Mouse (Mus musculus) thymus, postnatal 10 days (tissue): Measurements from ENCODE around the gene Anapc2.

Source experiments
- DNase-seq, 2 experiments: peaks; one replicate each; pipeline ENCODE4 v3.0.0; 2021; ENCODE audit warnings: low spot score in 2 of 2

Anapc2 gene

DNA sequence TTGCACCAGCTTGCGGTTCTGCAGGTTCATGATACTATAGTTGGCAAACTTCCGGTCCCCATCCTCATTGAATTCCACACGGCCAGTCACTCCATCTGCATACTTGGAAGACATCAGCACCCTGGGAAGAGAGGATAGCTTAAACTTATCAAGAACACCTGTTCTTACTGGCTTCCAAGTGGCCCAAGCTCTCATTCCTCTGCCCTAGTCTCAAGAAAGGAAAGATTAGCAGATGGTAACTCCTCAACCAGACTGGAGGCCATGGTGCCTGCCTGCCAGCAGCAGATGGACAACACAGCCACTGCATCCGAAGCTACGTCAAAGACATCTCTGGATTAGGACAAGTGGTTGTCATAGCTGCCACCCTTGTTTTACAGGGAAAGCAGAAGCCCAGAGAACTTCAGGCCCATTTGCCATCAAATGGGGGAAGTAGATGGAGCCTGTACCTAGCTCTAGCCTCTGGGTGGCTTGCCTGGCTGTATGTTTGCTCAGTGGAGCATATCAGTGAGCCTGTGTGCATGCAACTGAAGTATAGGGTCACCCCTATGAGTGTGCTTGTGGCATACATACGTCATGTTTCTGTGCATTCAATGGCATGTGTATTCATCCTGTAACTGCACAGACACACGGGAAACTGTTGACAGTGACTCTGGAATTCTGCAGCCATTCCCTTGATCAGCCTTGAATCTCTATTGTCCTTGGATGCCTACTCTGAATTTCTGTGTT, 31.8 kb downstream of the Anapc2 start:
- no peak for DNase-seq

GRCm38 (mm10) chr2:25304657-25305541, 32.6 kb downstream of the Anapc2 start:
- no peak for DNase-seq

- DNase-seq = no peak
These were observed 33.5 kb downstream of the Anapc2 start for GRCm38 (mm10) chr2:25305587-25306359.

GRCm38 (mm10) chr2:25310180-25310579, 37.9 kb downstream of the Anapc2 start:
- no peak for DNase-seq

DNA sequence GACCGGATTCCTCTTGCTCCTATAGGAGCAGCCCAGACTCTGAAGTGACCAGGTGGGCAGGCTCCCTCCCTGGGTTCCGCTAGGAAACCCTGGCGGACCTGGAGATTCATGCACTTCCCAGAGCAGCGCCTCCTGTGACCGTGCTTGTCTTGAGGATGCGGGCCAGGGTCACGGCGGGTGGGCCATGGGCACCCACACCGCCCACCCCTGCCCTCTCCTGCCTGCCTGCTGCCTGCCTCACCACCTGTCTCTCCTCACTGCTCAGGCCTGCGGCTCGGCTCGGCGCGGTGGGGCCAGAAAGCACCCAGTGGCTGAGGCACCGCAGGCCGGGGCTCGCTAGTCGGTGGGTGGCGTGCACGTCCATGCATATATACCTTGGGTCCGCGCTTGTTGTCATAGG, 38.7 kb downstream of the Anapc2 start:
- DNase-seq = no peak

- DNase-seq = no peak
These were observed 39.2 kb downstream of the Anapc2 start for GRCm38 (mm10) chr2:25311491-25311891.

- no peak for DNase-seq
These were observed 46.1 kb downstream of the Anapc2 start for GRCm38 (mm10) chr2:25318119-25318966.

GRCm38 (mm10) chr2:25318971-25319773, 46.9 kb downstream of the Anapc2 start, which contains the start of gene Grin1:
TSS of gene Grin1 (minus strand) at chr2:25319187.
- DNase-seq = peak; percentile 32 to 78

GRCm38 (mm10) chr2:25320084-25320483, 47.8 kb downstream of the Anapc2 start:
- DNase-seq = no peak

- no peak for DNase-seq
These were observed 53.8 kb downstream of the Anapc2 start for GRCm38 (mm10) chr2:25326036-25326435.

- peak in 1 of 2 experiments; percentile 22 for DNase-seq
These were observed 56.2 kb downstream of the Anapc2 start for GRCm38 (mm10) chr2:25328440-25328839.

DNA sequence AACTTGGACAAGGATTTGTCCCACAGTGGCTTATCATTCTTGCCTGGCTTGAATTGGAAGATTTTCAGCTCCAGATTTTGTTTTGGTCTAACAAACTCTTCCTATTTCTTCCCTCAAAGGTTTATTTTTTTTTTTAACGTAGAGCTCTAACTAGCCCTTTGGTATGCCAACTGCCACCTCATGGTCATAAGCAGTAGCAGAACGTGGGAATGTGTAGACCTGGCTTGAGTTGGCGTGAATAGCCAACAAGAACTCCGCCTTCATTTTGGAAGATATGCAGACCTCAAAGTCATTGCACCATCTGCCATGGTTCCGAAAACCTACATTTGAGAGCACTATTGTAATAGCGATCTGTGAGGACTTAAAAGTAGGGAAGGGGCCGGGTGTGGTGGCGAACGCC, 59.2 kb downstream of the Anapc2 start:
- DNase-seq = no peak

DNA sequence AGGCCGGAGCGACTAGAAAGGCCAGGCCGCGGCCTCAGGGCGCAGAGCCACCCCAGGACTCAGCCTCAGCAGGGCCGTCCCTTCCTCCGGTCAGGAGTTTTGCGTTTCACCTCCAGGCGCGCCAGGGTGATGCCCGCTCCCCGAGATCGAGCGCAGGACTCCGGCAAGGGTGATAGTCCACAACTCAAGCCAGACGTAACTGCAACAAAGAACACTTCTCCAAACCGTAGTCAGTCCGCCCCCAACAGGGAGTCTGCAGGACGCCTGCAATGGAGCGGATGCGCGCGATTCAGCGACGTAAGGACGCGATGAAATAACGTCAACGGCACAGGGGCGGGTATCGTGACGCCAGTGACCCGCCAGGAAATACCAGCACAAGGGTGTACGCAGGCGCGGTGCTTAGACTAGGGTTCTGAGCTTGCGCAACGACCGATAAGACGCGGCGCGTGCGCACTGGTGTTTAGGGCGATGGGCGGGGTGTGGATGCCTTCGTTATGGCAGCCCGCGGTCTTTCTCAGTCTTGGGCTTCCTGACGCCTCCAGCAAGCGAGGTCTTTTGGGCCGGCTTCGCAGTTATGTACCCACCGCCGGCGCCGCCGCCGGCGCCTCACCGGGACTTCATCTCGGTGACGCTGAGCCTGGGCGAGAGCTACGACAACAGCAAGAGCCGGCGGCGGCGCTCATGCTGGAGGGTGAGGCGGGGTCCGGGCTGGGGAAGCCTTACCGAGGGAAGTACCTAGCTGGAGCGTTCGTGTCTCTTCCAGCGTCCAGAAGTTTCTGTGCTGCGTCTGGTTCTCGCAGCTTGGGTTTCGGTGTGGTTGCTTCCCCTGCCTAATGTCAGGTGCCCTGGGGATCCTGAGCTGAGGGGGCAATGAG, 60.2 kb downstream of the Anapc2 start, which contains the start of gene Man1b1:
TSS of gene Man1b1 (plus strand) at position 53 of the 875 bp plus-strand sequence.
- DNase-seq = peak; percentile 99

DNA sequence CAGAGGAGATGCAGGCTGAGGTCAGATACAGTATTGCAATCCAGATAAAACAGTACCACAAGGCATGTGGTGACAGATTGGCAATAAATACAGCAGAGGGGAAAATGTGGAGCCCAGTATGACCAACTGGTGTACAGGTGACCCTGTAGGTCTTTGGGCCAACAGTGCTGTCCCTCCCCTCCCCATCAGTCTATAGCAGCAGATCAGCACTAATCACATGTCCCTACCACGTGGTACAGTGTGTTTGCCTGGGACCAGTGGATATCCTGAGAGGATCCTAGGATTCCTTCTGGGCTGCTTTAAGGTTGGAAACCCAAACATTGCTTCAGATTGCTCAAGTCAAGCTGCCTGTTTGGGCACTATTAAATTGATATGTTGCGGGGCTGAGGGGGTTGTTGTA, 61.3 kb downstream of the Anapc2 start:
- no peak for DNase-seq
